Comparison of ENCODE assay signal across 8 mouse cellular contexts in the genomic region with DNA sequence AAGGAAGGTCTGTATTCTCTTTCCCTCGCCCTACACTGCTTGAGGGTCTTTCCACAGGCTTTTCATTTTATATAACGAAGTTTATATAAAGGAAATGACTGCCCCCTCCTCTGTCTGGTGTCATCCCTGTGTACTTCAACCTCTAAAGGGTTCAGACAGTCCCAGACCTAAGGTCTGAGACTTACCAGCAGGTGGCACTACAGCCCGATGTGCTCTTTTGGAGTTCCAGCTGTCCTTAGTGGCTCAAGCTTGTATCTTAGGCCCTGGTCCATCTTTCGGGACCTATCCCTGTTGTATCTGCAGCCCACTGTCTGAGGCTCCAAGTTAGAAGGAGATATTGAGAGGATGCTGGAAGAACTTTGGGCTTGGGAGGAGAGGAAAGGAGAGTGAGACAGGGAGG. TPM values are rescaled to one million over a fixed set of nuclear protein-coding genes. Genes with fewer than 3 reads are reported as not detected.
DNase-seq lines count a peak whose midpoint lies in the region; ATAC-seq and TF ChIP-seq lines count a peak whose summit lies in the region.
"Had no signal": no experiment of that assay in that cellular context is flagged by ENCODE, and none has a peak within 500 bp of the region (broad histone marks: within the 10 kb centered on the region; RNA-seq: fewer than 3 reads in every experiment).

No protein-coding gene starts in this region.

- no peak overlapping the region for H3K4me2 ChIP-seq in midbrain, embryonic 11.5 days
- no peak overlapping the region for H3K4me2 ChIP-seq in midbrain, embryonic 15.5 days

- H3K4me3 ChIP-seq in midbrain, embryonic 11.5 days (ENCODE audit: low read depth, low read length) = no peak overlapping the region
- no peak overlapping the region for H3K4me3 ChIP-seq in midbrain, embryonic 15.5 days
- no peak overlapping the region for H3K4me3 ChIP-seq in small intestine, adult 2 months (ENCODE audit: low read depth, low read length)

- no peaks in the 10 kb centered on the region for H3K36me3 ChIP-seq in midbrain, embryonic 11.5 days (ENCODE audit: control insufficient read depth, insufficient read depth, low read length)
- H3K36me3 ChIP-seq in midbrain, embryonic 15.5 days (replicated peaks) = no peaks in the 10 kb centered on the region
- no peaks in the 10 kb centered on the region for H3K36me3 ChIP-seq in small intestine, adult 2 months (ENCODE audit: control insufficient read depth, insufficient read depth, low read length)

- H3K27me3 ChIP-seq in midbrain, embryonic 11.5 days (ENCODE audit: control insufficient read depth, insufficient read depth, low read length) = no peaks in the 10 kb centered on the region
- H3K27me3 ChIP-seq in midbrain, embryonic 15.5 days (replicated peaks) = no peaks in the 10 kb centered on the region
- H3K27me3 ChIP-seq in small intestine, adult 2 months (ENCODE audit: control insufficient read depth, insufficient read depth, low read length) = no peaks in the 10 kb centered on the region

- DNase-seq in midbrain, embryonic 11.5 days (ENCODE audit: low spot score, missing footprints) = peak; percentile 90
- peak; percentile 60 for DNase-seq in adrenal gland, adult 2 months
- peak; percentile 82 for DNase-seq in embryo, embryonic 10 days (ENCODE audit: low spot score)
- DNase-seq in kidney, adult 8-10 months = peak; percentile 16 to 60
- peak; percentile 13 to 17 for DNase-seq in lung, adult 18-20 months

- TF ChIP-seq CTCF in small intestine, adult 2 months (IDR thresholded peaks at IDR 0.05; ENCODE audit: extremely low read depth, insufficient read length, insufficient replicate concordance, low read depth, low read length) = peak; percentile 66; the same call in 1 of the 2 replicates

- no peak for TF ChIP-seq POLR2A in small intestine, adult 2 months (IDR thresholded peaks at IDR 0.05; ENCODE audit: low read depth, low read length)

- ATAC-seq in midbrain, embryonic 11.5 days (ENCODE audit: low FRiP score) = no peak
- no peak for ATAC-seq in midbrain, embryonic 15.5 days (replicated peaks)

- H3K27ac ChIP-seq in midbrain, embryonic 11.5 days (ENCODE audit: low read depth, low read length) = no peak overlapping the region
- H3K27ac ChIP-seq in midbrain, embryonic 15.5 days = no peak overlapping the region
- H3K27ac ChIP-seq in small intestine, adult 2 months (ENCODE audit: insufficient read depth, low read depth, low read length) = no peak overlapping the region

- 35% methylated on average over 4 of the region's 4 CpGs for WGBS in midbrain, embryonic 11.5 days
- WGBS in midbrain, embryonic 15.5 days = 30% methylated on average over 4 of the region's 4 CpGs
- WGBS in small intestine, adult 2 months = 30% methylated on average over 4 of the region's 4 CpGs

- no peak overlapping the region for H3K9ac ChIP-seq in midbrain, embryonic 11.5 days (ENCODE audit: low read length)
- no peak overlapping the region for H3K9ac ChIP-seq in midbrain, embryonic 15.5 days

- H3K4me1 ChIP-seq in midbrain, embryonic 11.5 days (ENCODE audit: control insufficient read depth, insufficient read depth, low read length) = no peaks in the 10 kb centered on the region
- no peaks in the 10 kb centered on the region for H3K4me1 ChIP-seq in midbrain, embryonic 15.5 days
- H3K4me1 ChIP-seq in small intestine, adult 2 months (ENCODE audit: control insufficient read depth, insufficient read depth, insufficient read length, low read length) = no peaks in the 10 kb centered on the region

- no peaks in the 10 kb centered on the region for H3K9me3 ChIP-seq in midbrain, embryonic 11.5 days (ENCODE audit: control insufficient read depth, low read length)
- no peaks in the 10 kb centered on the region for H3K9me3 ChIP-seq in midbrain, embryonic 15.5 days

RNA-seq across cellular contexts. Expression of gene Spaca3, which starts 48.3 kb away (rescaled TPM):
- polyA plus RNA-seq in midbrain, embryonic 11.5 days (2014; fragmentation: Nextera tagmentation; extraction: Ambion mirVana) = not detected in 2 replicates
- polyA plus RNA-seq in midbrain, embryonic 15.5 days (2015; fragmentation: Nextera tagmentation; extraction: Ambion mirVana) = not detected in 2 replicates
- not detected for total RNA-seq in adrenal gland, adult 2 months (2021)
- polyA plus RNA-seq in adrenal gland, adult 2 months (2012; rRNA removed) = not detected in 2 replicates
- not detected in 2 replicates for polyA plus RNA-seq in small intestine, adult 2 months (2012; rRNA removed)
- total RNA-seq: gastrocnemius, postnatal 4 days had no signal

Comparison
In these comparisons a context has a peak if more than half of its experiments do, and no peak if none do; other contexts are left out.
1. DNase-seq: peak in every context shown above with its lines; median percentile 90 in midbrain, embryonic 11.5 days; 82 in embryo, embryonic 10 days; 60 in adrenal gland, adult 2 months; 38 in kidney, adult 8-10 months; 15 in lung, adult 18-20 months.